Mouse (Mus musculus) frontal cortex, adult 2 months (tissue): ENCODE data around the gene B3galnt1. TPM values are rescaled to one million over a fixed set of nuclear protein-coding genes. Genes with fewer than 3 reads are reported as not detected.

ENCODE experiments used
- DNase-seq, 2 experiments: peaks; one replicate each; pipeline ENCODE4 v3.0.0; 2022; ENCODE audit warnings: low spot score in 1 of 2; ENCODE audit errors: extremely low spot score in 1 of 2
- polyA plus RNA-seq: library from polyadenylated mRNA; depleted of rRNA; stranded (reverse); fragments of >200 nt; gene quantifications from 2 replicates; pipeline ENCODE4 v1.2.3, GENCODE M21; 2012; rRNA removed

B3galnt1 gene
- polyA plus RNA-seq = 40.5 and 45.7 TPM in 2 replicates

GRCm38 (mm10) chr3:69598261-69599165, at the start of gene B3galnt1:
TSS of gene B3galnt1 (minus strand) at chr3:69598960.
- peak in 1 of 2 experiments; percentile 62 for DNase-seq

DNA sequence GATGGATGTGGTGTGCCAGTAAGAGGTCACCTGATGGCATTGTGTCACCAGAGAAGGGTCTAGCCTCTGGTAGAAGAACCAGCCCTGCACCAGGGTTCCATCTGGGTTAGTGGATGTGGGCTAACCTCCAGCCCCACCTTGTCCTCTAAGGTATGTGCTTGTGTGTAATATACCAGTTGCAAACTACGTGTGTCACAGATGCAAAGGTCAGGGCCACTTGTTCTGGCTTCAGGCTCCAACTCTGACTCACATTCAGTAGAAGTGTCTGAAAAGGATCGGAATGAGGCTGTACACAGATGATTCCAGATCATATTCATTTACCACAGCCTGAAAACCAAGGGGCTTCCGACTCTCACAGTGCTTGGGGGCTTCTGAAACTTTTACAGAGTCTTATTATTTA, 35.8 kb upstream of the B3galnt1 start:
- no peak for DNase-seq

DNA sequence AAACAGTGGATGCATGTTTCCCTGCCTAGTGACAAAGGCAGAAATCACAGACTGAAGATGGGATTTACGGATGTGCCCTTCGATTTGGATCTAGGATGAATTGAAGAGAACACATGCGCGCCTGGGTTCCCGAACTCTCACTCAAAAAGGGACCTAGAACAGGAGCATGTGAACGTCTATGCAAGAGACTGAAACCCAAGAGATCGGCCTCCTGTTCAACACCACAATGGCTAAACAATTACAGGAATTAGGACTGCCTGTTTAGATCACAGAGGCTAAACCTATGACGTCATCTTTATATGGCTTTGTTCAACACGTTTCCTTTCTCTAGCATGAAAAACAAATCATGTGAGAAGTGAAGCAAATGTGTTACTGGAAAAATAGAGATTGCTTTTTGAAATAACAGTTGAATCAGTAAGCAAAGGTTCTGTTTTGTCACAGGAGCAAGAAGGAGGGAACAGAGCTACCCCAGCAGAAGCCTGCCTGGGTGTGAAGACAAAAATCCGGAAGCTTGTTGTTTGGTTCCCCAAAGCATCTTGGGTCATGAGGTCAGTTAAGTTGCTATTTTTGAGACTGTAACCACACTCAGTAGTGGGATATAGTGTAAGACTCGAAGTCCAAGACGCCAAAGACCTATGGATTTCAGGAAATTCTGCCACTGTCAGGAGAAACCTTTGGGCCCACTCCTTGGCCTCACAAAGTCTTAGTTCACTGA, 35.1 kb upstream of the B3galnt1 start:
- DNase-seq = no peak

DNA sequence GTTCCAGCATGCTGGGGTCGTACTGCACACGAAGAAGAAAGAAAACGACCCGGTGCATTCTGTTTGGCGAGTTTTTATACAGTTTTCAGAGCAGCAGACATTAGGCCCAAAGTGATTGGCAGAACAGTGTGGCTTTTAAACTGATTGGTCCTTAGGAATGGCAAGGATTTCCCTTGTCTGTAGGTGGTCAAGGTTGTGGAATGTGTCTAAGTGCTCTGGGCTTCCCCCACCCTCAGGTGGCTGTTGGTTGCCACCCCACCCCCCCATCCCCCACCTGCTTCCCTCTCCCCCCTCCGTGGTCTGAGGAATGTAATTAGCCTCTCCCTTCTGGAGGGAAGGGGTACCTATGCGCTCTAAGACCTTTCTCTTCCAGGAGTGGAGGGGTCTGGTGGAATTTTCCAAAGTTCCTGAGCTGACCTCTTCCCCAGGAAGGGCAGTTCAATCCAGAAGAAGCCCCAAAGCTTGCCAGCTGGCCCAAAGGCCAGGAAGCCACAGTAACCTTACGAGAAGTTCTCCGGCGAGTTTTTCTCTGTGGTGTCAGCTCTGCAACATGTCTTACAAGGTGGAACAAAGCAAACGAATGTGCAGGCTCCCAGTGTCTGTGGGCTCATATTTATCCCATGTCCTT, 28.3 kb upstream of the B3galnt1 start:
- no peak for DNase-seq

GRCm38 (mm10) chr3:69626213-69626962, 27.6 kb upstream of the B3galnt1 start:
- no peak for DNase-seq

GRCm38 (mm10) chr3:69624182-69624581, 25.4 kb upstream of the B3galnt1 start:
- no peak for DNase-seq

GRCm38 (mm10) chr3:69607909-69608308, 9.1 kb upstream of the B3galnt1 start:
- no peak for DNase-seq

DNA sequence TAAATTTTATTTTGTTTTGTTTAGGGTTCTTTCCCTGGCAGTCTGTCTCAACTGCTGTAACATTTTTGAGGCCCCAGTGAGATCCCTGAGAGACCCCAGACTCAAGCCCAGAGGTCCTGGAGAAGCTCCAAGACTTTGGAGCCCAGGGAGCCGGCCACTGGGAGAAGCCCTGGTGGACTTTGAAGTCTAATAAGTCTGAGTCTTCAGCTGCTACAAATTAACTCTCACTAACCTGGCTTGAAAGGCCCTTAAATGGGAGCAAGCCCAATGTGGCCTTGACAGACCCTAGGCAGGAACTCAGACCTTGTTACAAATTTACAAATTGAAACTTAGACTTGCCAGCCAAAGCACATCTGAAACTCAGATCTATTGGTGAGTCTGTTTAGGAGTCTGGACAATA, 8.7 kb upstream of the B3galnt1 start:
- DNase-seq = no peak

DNA sequence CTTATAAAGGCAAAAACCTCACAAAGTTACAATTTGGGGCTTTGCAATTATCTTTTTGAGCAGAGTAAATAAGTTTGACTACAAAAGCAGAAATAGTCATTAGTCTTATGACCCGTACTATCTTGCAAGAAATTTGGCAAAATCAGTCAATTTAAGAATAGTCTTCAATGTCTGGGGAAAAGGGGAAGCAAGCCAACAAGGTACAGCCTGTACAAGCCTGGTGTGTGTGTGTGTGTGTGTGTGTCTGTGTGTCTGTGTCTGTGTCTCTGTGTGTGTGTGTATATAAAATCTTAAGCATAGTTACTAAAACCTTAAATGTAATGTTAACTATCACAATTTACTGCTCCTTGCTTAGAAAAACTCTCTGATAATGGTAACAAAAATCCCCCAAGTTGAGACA, 8.2 kb upstream of the B3galnt1 start:
- no peak for DNase-seq

GRCm38 (mm10) chr3:69599166-69599500, 373 bp upstream of the B3galnt1 start:
- DNase-seq = no peak

DNA sequence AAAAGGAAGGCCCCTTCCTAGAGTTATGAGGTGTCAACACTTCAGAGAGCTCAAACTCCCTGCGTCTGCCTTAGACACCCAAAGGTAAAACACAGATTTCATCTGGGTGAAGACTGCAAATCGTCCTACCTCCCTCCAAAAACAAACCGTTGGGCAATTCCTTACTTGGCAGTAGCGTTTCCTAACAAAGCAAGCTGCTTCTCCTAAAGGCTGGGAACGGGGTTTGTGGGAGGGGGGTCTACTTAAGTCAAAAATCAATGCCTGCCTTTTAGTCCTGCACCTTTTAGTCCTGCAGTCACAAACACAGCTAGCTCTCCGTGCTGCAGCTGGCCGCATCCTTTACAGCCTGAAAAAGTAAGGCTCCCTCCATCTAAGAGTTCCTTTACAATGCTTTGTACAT, 944 bp downstream of the B3galnt1 start:
- no peak for DNase-seq

GRCm38 (mm10) chr3:69597211-69597610, 1.5 kb downstream of the B3galnt1 start:
- no peak for DNase-seq

- no peak for DNase-seq
Measured at GRCm38 (mm10) chr3:69596116-69596515, 2.6 kb downstream of the B3galnt1 start.

- DNase-seq = peak in 1 of 2 experiments; percentile 26
Measured at GRCm38 (mm10) chr3:69594071-69594470, 4.7 kb downstream of the B3galnt1 start.

- no peak for DNase-seq
Measured at GRCm38 (mm10) chr3:69593426-69593825, 5.3 kb downstream of the B3galnt1 start.

DNA sequence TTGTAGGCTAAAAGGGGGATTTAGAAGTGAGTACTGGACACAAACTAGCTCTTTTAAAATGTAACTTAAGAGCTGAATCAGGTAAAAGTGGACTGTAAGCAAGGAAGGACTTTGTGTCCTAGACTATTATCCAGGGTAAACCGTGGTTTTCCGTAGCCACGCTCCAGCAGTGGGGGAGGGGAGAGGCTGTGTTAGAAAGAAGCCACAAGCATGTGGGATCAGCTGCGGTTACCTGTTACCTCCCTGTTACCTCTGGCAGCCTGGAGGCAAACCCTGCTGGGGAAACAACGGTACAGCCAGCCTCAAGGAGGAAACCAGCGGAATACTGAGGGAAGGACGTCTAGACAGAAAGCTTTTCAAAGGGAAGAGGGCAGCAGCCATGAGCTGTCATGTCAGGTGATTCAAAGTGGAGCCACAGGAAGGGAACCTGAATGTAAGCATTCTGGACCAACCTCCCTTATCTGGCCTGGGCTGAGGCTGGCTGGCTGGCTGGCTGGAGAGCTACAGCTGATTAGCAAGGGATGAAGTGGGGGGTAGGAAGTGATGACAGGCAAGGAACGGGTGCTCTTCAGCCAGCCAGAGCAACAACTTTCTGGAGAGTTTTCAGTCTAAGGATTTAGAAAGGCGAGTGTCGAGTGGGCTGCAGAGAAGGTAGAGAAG, 10.5 kb downstream of the B3galnt1 start:
- DNase-seq = no peak

DNA sequence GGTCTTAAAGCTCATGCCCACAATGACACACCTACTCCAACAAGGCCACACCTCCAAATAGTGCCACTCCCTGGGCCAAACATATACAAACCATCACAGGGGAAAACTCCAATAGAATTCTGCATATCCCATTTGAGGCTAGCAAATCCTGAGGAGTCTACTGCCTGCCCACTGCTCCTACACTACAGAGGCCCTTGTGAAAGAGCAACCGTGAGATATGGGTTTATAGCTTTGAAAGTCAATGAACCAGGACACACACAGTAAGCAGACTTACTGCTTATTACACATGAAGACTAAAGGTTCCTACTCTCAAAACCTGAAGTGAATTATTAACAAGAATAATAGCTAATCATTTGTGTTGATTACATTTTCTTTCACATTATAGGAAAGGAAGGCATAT, 15.0 kb downstream of the B3galnt1 start:
- no peak for DNase-seq

GRCm38 (mm10) chr3:69578791-69579190, 20.0 kb downstream of the B3galnt1 start:
- DNase-seq = no peak

DNA sequence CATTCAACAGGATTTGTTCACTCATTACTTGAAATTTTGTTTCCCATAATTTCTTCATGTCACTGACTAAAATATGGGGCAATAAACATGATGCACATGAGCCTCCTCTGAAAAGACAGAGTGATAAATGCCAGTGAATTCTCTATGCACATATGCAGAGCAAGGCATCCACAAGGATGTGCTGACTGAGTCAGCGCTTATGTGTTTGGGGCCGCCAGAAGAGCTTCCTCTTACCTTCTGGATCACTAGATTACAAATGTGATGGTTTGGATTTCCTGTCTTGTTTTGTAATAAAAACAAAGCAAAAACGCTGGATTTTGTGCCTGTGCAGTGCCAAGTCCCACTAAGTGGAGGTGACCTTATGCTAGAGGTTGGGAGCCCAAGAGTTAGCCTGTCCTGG, 22.0 kb downstream of the B3galnt1 start:
- DNase-seq = no peak

DNA sequence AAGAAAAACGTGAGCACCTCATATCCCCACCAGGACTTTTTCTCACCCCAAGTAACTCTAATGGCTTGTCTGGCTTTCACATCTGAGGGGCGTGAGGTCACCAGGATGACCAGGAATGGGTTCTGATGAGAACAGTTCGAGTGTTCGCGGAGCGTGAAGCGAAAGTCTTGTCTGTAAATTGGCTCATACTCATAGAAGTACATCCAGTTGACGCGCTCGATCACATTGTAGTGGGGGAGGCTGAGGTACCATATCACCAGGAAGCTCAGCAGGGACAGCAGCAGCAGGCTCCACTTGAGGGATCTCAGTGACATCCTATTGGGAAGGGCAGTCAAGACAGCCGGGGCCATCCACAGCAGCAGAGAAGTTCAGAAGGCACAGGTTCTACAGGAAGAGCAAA, 23.2 kb downstream of the B3galnt1 start:
- no peak for DNase-seq
